Mouse (Mus musculus) intestine, postnatal 0 days (tissue): ENCODE data around the gene A530016L24Rik. TPM values are rescaled to one million over a fixed set of nuclear protein-coding genes. Genes with fewer than 3 reads are reported as not detected.

Experiments used
- ATAC-seq: fragments of 200-750 bp; cut with Nextera tagmentation; 2 replicates; pipeline ENCODE4 v1.8.0; 2017; ENCODE audit warnings: mild to moderate bottlenecking, moderate TSS enrichment, moderate library complexity
- H3K27ac ChIP-seq: fragments of 300-500 bp; sonication (generic); 2 replicates; pipeline ENCODE4 v1.5.1; 2014; ENCODE audit warnings: mild to moderate bottlenecking, low read depth, low read length, moderate library complexity
- H3K27me3 ChIP-seq: fragments of 300-500 bp; sonication (generic); replicated peaks from 2 replicates; pipeline ENCODE4 v1.6.1; 2014; ENCODE audit warnings: low read length, mixed read lengths; ENCODE audit not compliant: control insufficient read depth, insufficient read depth
- H3K36me3 ChIP-seq: fragments of 300-500 bp; sonication (generic); 2 replicates; pipeline ENCODE4 v1.6.1; 2014; ENCODE audit warnings: mild to moderate bottlenecking, moderate library complexity; ENCODE audit not compliant: control insufficient read depth, insufficient read depth
- H3K4me1 ChIP-seq: fragments of 300-500 bp; sonication (generic); replicated peaks from 2 replicates; pipeline ENCODE4 v1.6.1; 2014; ENCODE audit warnings: antibody characterized with exemption, low read length, mixed read lengths; ENCODE audit not compliant: control insufficient read depth, insufficient read depth
- H3K4me2 ChIP-seq: fragments of 300-500 bp; sonication (generic); replicated peaks from 2 replicates; pipeline ENCODE4 v1.6.1; 2014; ENCODE audit warnings: low read depth, mild to moderate bottlenecking, moderate library complexity
- H3K4me3 ChIP-seq: fragments of 300-500 bp; sonication (generic); 2 replicates; pipeline ENCODE4 v1.5.1; 2014; ENCODE audit warnings: low read depth, low read length
- H3K9ac ChIP-seq: fragments of 300-500 bp; sonication (generic); 2 replicates; pipeline ENCODE4 v1.6.1; 2014; ENCODE audit warnings: mild to moderate bottlenecking, low read depth, low read length
- H3K9me3 ChIP-seq: fragments of 300-500 bp; sonication (generic); 2 replicates; pipeline ENCODE4 v1.6.1; 2016; ENCODE audit warnings: mixed run types; ENCODE audit not compliant: control insufficient read depth
- CTCF ChIP-seq: sonication (generic); IDR thresholded peaks from 2 replicates; pipeline ENCODE4 v1.5.1; 2016; ENCODE audit warnings: low read depth, mild to moderate bottlenecking, control low read depth, antibody characterized with exemption, moderate library complexity
- WGBS: fragments of 180-500 bp; shearing (Covaris S2); extraction: QIAGEN DNeasy Blood & Tissue Kit; methylation state at CpG from one replicate; pipeline ENCODE4 v1.1.7; 2014; 5-methylcytosine and 5-hydroxymethylcytosine counted together
- polyA plus RNA-seq: library from polyadenylated mRNA; unstranded; fragments of >200 nt; fragmentation: Nextera tagmentation; extraction: Ambion mirVana; gene quantifications from 2 replicates; pipeline ENCODE4 v1.2.1, GENCODE M21; 2015

Gene A530016L24Rik
- polyA plus RNA-seq, 1 experiment from 2014 or later: 0.07 TPM

DNA sequence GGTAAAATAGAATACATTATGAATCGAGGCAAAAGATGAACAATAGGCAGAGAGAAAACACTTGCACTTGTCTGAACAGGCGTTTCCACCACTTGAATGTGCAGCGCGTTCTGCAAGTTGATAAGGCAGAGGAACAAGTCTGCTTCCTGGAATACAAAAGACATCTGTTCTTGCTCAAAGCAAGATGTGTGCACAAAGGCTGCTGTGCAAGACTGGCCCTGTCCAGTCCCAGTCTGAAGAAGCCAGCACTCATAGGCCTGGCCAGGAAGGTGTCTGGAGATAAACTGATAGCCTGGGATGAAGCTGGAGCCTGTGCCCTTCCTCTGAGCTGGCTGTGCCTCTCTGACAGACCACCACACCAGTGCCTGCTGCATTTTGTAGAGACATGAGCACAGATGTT is 28.9 kb downstream of the A530016L24Rik start:
- no peaks in the 10 kb centered on the region for H3K9me3 ChIP-seq
- no peak overlapping the region for H3K27ac ChIP-seq
- no peak for ATAC-seq
- H3K4me2 ChIP-seq: no peak overlapping the region
- WGBS: 30% methylated on average over 4 of the region's 4 CpGs
- H3K36me3 ChIP-seq: no peaks in the 10 kb centered on the region
- H3K4me1 ChIP-seq: no peaks in the 10 kb centered on the region
- no peak overlapping the region for H3K4me3 ChIP-seq
- no peaks in the 10 kb centered on the region for H3K27me3 ChIP-seq
- no peak for TF ChIP-seq CTCF
- H3K9ac ChIP-seq: no peak overlapping the region

- no peak overlapping the region for H3K27ac ChIP-seq
- no peaks in the 10 kb centered on the region for H3K9me3 ChIP-seq
- no peak overlapping the region for H3K4me2 ChIP-seq
- no peak for TF ChIP-seq CTCF
- no peak overlapping the region for H3K9ac ChIP-seq
- no peaks in the 10 kb centered on the region for H3K4me1 ChIP-seq
- H3K27me3 ChIP-seq: no peaks in the 10 kb centered on the region
- WGBS: 69% methylated on average over 4 of the region's 4 CpGs
- no peak overlapping the region for H3K4me3 ChIP-seq
- no peaks in the 10 kb centered on the region for H3K36me3 ChIP-seq
- no peak for ATAC-seq
Observed at GRCm38 (mm10) chr12:112533758-112534157, 44.5 kb downstream of the A530016L24Rik start.

DNA sequence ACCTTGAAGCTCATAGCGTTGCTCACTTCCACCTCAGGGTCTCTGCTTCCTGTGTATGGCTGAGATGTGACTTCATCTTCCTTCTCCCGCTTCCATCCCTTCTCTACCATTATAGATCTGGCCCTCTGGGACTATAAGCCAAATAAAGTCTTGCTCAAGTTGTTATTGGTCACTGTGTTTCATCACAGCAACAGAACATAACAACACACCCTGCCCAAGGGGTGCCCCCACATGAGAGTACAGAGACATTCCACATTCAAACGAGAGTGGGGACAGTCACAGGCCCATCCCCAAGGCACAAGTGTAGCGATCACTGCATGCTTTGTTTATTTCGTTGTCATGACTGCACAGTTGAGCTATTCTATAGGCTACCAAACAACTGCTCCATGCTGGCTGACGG is 48.0 kb downstream of the A530016L24Rik start:
- no peaks in the 10 kb centered on the region for H3K9me3 ChIP-seq
- H3K9ac ChIP-seq: no peak overlapping the region
- no peaks in the 10 kb centered on the region for H3K4me1 ChIP-seq
- no peak overlapping the region for H3K27ac ChIP-seq
- H3K4me2 ChIP-seq: no peak overlapping the region
- TF ChIP-seq CTCF: no peak
- 81% methylated on average over 6 of the region's 6 CpGs for WGBS
- H3K36me3 ChIP-seq: no peaks in the 10 kb centered on the region
- no peak overlapping the region for H3K4me3 ChIP-seq
- no peak for ATAC-seq
- no peaks in the 10 kb centered on the region for H3K27me3 ChIP-seq

DNA sequence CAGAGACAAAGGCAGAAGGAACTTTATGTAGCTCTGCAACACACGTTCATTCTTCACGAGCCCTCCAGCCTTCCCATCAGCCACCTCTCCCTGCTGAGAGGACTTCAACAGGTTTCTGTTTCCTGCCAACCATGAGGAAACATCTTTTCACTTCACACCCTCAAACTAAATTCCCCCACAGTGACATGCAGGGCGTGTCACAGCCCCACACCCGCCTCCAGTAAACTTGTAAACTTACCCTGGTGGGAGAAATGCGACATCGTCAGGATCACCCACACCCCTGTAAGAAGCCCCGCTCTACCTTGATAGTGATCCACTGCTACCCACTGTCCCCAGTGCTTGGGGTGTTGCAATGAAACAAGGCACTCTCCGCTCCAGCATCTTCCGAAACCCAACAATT is 49.1 kb downstream of the A530016L24Rik start:
- WGBS: 74% methylated on average over 9 of the region's 9 CpGs
- ATAC-seq: no peak
- H3K4me2 ChIP-seq: no peak overlapping the region

DNA sequence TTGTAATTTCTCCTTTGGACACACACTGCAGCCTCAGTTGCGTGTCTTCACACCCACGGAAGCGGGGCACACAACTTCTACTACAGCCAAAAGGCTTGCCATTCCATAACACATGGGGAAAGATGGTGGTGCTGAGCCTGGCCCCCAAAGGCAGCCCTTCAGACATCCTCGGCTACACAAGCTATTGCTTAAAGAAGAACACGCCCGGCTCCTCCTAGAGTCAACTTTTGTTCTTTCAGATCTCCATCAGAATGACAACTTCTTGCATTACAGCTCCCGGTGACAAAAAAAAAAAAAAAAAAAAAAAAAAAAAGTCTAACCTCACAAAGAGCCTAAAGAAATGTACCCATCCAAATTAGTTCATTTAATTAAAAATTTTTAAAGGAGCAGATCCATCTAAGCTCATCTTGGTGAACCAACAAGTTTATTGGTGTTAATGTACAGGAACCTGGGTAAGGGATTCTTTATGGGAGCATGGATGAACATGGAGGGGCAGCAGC is 50.3 kb downstream of the A530016L24Rik start:
- Histone ChIP-seq H3K36me3 (no peaks in the 10 kb centered on the region), H3K4me2 (no peak overlapping the region), H3K27me3 (no peaks in the 10 kb centered on the region), H3K9ac (no peak overlapping the region), H3K4me1 (no peaks in the 10 kb centered on the region), H3K27ac (no peak overlapping the region), H3K9me3 (no peaks in the 10 kb centered on the region), H3K4me3 (no peak overlapping the region)
- 85% methylated on average over 7 of the region's 7 CpGs for WGBS
- ATAC-seq: no peak
- TF ChIP-seq CTCF: no peak

More for the DNA sequence above, 49.1 kb downstream of the A530016L24Rik start:
- Histone ChIP-seq H3K27me3 (no peaks in the 10 kb centered on the region), H3K9me3 (no peaks in the 10 kb centered on the region), H3K9ac (no peak overlapping the region), H3K4me1 (no peaks in the 10 kb centered on the region), H3K27ac (no peak overlapping the region), H3K36me3 (no peaks in the 10 kb centered on the region), H3K4me3 (no peak overlapping the region)
- no peak for TF ChIP-seq CTCF

DNA sequence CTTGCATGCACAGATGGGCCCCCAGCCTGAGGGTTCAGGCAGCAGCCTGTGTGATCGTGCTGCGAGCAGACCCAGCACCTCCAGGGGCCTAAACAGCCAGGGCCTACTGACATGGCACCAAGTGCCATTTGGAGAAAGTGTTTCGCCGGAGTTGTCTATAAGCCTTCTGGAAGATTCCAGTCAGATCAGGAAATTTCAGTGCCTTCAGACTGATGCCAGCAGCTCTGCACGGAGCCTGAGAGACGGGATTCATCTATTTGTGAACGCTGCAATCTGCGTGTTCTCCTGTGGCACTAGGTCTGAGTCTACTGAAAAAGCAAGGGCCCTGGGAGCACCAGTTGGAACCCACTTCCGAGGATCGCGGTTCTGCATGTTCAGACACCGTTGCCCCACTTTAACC is 51.1 kb downstream of the A530016L24Rik start:
- no peaks in the 10 kb centered on the region for H3K27me3 ChIP-seq
- no peak overlapping the region for H3K9ac ChIP-seq
- ATAC-seq: no peak
- H3K9me3 ChIP-seq: no peaks in the 10 kb centered on the region
- H3K27ac ChIP-seq: no peak overlapping the region
- TF ChIP-seq CTCF: no peak
- H3K4me2 ChIP-seq: no peak overlapping the region
- 94% methylated on average over 12 of the region's 12 CpGs for WGBS
- no peaks in the 10 kb centered on the region for H3K4me1 ChIP-seq
- no peak overlapping the region for H3K4me3 ChIP-seq
- no peaks in the 10 kb centered on the region for H3K36me3 ChIP-seq
